Mouse (Mus musculus): ENCODE results near the gene Rab7b. TPM values are rescaled to one million over a fixed set of nuclear protein-coding genes. Genes with fewer than 3 reads are reported as not detected.

The Rab7b gene
- polyA plus RNA-seq, 1 experiment, result 5.1 TPM

DNA sequence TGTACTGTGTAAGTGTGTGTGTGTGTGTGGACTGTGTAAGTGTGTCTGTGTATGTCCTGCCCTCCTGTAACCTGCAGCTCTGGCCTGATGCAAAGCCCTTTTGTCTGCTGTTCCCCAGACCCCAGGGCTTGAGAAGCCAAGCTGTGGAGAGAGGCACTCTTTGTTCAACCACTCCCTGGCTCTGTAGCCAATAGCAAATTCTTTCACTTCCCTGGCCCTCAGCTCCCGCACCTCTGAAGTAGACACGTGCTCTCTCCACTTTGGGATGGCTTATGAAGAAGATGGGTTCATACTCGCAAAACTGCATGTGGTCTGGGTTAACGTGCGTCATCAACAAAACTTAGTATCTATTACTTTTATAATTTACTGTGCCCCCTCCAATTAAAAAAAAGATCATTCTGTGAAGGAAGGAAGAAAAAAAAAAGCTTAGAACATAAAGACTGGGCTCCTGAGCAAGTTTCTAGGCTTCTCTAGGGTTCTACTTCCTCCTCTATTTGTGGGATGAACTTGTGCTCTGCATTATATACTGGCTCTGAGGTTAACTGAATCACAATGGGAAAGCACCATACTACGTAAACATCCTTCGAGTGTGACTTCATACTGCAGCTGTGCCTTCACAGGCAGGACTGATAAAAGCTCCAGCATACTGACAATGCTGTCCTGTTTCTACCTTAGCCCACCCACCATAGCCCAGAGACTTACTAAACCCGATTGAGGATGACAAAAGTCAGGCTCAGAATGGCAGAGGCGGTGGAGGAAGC lies 71.4 kb downstream of the Rab7b start:
- no peak for TF ChIP-seq POLR2A (IDR thresholded peaks at IDR 0.05; ENCODE audit: extremely low read depth, insufficient read depth, low read length)
- no peak for TF ChIP-seq CTCF (IDR thresholded peaks at IDR 0.05; ENCODE audit: extremely low read depth, insufficient read depth, low read length)
- Histone ChIP-seq H3K4me3 (ENCODE audit: insufficient read depth, low read length) (no peak overlapping the region), H3K4me1 (ENCODE audit: control insufficient read depth, insufficient read depth, low read length) (peaks cover 3% of the 10 kb centered on the region; the same call in 1 of the 2 replicates), H3K27ac (ENCODE audit: insufficient read depth, low read length) (no peak overlapping the region)

GRCm38 (mm10) chr1:131760428-131760820 lies 71.9 kb downstream of the Rab7b start:
- TF ChIP-seq POLR2A (IDR thresholded peaks at IDR 0.05; ENCODE audit: extremely low read depth, insufficient read depth, low read length) (no peak), CTCF (IDR thresholded peaks at IDR 0.05; ENCODE audit: extremely low read depth, insufficient read depth, low read length) (no peak)

DNA sequence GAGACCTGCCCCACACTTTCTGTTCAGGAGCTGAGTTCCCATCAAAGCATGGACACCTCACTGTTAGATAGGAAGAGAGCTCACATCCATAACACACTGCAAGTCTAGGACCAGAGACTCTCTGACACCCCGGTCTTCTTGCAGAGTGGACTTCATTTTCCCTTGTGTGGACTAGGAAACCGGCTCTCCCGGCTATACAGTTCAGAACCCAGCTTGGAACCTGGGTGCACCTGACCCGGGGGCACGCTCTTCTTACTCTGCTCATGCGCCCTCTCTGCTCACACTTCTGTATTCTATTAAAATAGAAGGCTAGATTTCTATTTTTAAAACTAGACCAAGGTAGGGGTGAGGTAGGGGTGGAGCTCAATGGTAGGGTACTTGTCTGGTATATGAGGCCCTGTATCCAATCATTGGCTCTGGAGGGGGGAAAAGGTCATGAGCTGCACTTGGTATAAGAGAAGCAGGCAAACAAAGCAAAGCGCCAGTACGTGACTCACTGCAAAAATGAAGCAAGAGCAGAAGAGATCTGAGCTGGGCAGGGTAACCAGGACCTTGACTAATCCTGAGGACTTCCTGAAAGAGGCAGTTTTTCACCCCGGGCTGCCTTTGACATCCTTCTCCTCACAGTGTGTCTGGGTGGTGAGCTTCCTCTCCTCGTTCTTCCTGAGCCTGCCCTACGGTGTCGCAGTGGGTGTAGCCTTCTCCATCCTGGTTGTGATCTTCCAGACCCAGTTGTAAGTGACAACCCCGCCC lies 72.8 kb downstream of the Rab7b start:
- no peak overlapping the region for H3K4me3 ChIP-seq (ENCODE audit: insufficient read depth, low read length)
- H3K4me1 ChIP-seq (ENCODE audit: control insufficient read depth, insufficient read depth, low read length), result no peaks in the 10 kb centered on the region
- no peak for TF ChIP-seq CTCF (IDR thresholded peaks at IDR 0.05; ENCODE audit: extremely low read depth, insufficient read depth, low read length)
- TF ChIP-seq POLR2A (IDR thresholded peaks at IDR 0.05; ENCODE audit: extremely low read depth, insufficient read depth, low read length), result no peak
- H3K27ac ChIP-seq (ENCODE audit: insufficient read depth, low read length), result no peak overlapping the region

More at GRCm38 (mm10) chr1:131760428-131760820, 71.9 kb downstream of the Rab7b start:
- H3K4me3 ChIP-seq (ENCODE audit: insufficient read depth, low read length), result no peak overlapping the region
- no peaks in the 10 kb centered on the region for H3K4me1 ChIP-seq (ENCODE audit: control insufficient read depth, insufficient read depth, low read length)
- H3K27ac ChIP-seq (ENCODE audit: insufficient read depth, low read length), result no peak overlapping the region

DNA sequence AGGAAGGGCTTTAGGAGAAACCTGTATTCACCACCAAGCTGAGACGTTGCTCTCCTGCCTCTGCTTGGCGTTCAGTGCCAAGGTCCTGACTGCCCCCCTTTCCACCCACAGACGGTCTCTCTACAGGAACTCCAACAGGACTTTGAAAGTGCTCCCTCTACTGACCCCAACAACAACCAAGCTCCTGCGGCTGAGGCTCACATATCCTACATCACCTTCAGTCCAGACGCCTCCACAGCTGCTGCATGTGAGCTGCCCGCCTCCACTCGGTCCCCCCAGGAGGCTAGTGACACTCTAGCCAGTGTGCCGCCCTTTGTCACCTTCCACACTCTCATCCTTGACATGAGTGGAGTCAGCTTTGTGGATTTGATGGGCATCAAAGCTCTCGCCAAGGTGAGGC lies 75.2 kb downstream of the Rab7b start:
- H3K4me3 ChIP-seq (ENCODE audit: insufficient read depth, low read length), result no peak overlapping the region
- H3K27ac ChIP-seq (ENCODE audit: insufficient read depth, low read length), result no peak overlapping the region
- no peak for TF ChIP-seq POLR2A (IDR thresholded peaks at IDR 0.05; ENCODE audit: extremely low read depth, insufficient read depth, low read length)
- no peak for TF ChIP-seq CTCF (IDR thresholded peaks at IDR 0.05; ENCODE audit: extremely low read depth, insufficient read depth, low read length)
- H3K4me1 ChIP-seq (ENCODE audit: control insufficient read depth, insufficient read depth, low read length), result no peaks in the 10 kb centered on the region

- Histone ChIP-seq H3K4me3 (ENCODE audit: insufficient read depth, low read length) (no peak overlapping the region), H3K27ac (ENCODE audit: insufficient read depth, low read length) (no peak overlapping the region), H3K4me1 (ENCODE audit: control insufficient read depth, insufficient read depth, low read length) (no peaks in the 10 kb centered on the region)
- TF ChIP-seq CTCF (IDR thresholded peaks at IDR 0.05; ENCODE audit: extremely low read depth, insufficient read depth, low read length), result no peak
- TF ChIP-seq POLR2A (IDR thresholded peaks at IDR 0.05; ENCODE audit: extremely low read depth, insufficient read depth, low read length), result no peak
Measured at GRCm38 (mm10) chr1:131764581-131765338, 76.3 kb downstream of the Rab7b start.

Other genes starting within 250 kb of the Rab7b start
- gene Srgap2, start 161.3 kb upstream of the Rab7b start, polyA plus RNA-seq (2012; rRNA removed), result 41.2 and 42.8 TPM in 2 replicates
- 1.0 and 1.2 TPM in 2 replicates for gene Fam72a, start 160.8 kb upstream of the Rab7b start, polyA plus RNA-seq (2012; rRNA removed)
- 0.04 TPM in 1 of 2 replicates, not detected in the other for gene Avpr1b, start 89.5 kb upstream of the Rab7b start, polyA plus RNA-seq (2012; rRNA removed)
- not detected in 2 replicates for gene Ctse, start 50.4 kb upstream of the Rab7b start, polyA plus RNA-seq (2012; rRNA removed)
- 0.02 TPM in 1 of 2 replicates, not detected in the other for gene Slc26a9, start 55.3 kb downstream of the Rab7b start, polyA plus RNA-seq (2012; rRNA removed)
- 1.4 and 2.1 TPM in 2 replicates for gene Pm20d1, start 108.7 kb downstream of the Rab7b start, polyA plus RNA-seq (2012; rRNA removed)
- gene Slc41a1, start 138.8 kb downstream of the Rab7b start, polyA plus RNA-seq (2012; rRNA removed), result 35.8 and 40.6 TPM in 2 replicates
- gene Rab29, start 178.5 kb downstream of the Rab7b start, polyA plus RNA-seq (2012; rRNA removed), result 9.3 and 10.2 TPM in 2 replicates
- gene Nucks1, start 221.8 kb downstream of the Rab7b start, polyA plus RNA-seq (2012; rRNA removed), result 51.4 and 52.2 TPM in 2 replicates